Mouse (Mus musculus): ENCODE measurements around the gene Tmem216. TPM values are rescaled to one million over a fixed set of nuclear protein-coding genes. Genes with fewer than 3 reads are reported as not detected.
"Not testable (repeated sequence)": the region's sequence is repeated elsewhere in the genome, so short reads cannot be mapped to it uniquely, and the experiment has no call there.

Tmem216 gene
- polyA plus RNA-seq, 1 experiment from 2014 or later, result 28.4 TPM

DNA sequence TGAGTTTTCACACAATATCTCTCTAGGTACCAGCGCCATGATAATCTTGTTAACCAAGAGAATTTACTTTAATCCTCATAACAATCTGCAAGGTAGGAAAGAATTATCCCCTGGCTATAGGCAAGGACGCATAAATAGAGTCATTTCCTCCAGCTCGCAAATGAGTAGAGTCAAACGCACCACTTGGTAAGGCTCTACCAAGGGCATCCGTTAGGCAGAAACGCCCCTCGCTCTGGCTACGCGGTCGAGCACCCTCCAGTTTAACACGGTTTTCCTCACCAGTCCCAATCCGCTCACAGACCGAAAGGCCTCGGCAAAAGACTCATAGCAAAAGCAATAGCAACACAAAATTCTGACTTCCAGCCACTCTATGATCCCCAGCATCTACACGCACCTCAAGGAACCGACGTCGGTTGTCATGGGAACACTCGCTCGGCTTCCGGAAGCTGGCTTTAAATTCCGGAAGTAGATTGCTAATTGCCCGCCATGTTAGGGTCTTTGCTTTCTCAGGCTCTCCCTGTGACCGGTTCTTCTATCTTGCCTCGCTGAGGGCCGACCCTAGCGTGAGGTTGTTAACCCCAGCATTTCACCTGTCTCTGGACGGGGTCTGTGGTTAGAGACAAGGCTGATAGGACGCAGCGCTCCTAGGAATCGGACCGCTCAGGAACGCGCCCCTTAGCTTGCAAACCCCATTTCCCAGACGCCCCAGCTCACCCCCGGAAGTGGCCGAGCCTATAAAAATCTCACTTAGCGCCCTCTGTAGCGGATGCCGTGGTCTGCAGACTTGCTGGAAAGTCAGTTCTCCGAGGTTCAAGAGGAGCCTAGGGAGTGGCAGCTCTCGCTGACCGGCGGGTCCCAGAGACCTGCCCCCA is 20.9 kb upstream of the Tmem216 start, which contains the start of the genes Cyb561a3 and Tmem138:
TSS of gene Cyb561a3 (plus strand) at position 483 of the 872 bp plus-strand sequence.
TSS of gene Tmem138 (minus strand) at position 673 of the 872 bp plus-strand sequence.
- peak within 1 kb of the TSS; percentile 79 for H3K9ac ChIP-seq (ENCODE audit: low read depth, low read length)
- H3K4me3 ChIP-seq (ENCODE audit: low read length), result peak within 1 kb of the TSS; percentile 66
- peaks cover 2% of the 10 kb centered on the region; the same call in 1 of the 2 replicates for H3K36me3 ChIP-seq (ENCODE audit: control insufficient read depth, insufficient read depth, low read length)
- no peaks in the 10 kb centered on the region for H3K27me3 ChIP-seq (replicated peaks; ENCODE audit: control insufficient read depth, insufficient read depth, low read length)
- H3K9me3 ChIP-seq (ENCODE audit: control insufficient read depth, low read length), result no peaks in the 10 kb centered on the region
- H3K4me1 ChIP-seq (ENCODE audit: control insufficient read depth, insufficient read depth, low read length), result peaks cover 4% of the 10 kb centered on the region; the same call in 1 of the 2 replicates
- WGBS, result under 1% methylated on average over 44 of the region's 44 CpGs
- peak; percentile 98 for ATAC-seq
- peak within 1 kb of the TSS; percentile 85 for H3K4me2 ChIP-seq (ENCODE audit: low read depth, low read length)
- peak within 1 kb of the TSS; percentile 84 for H3K27ac ChIP-seq (ENCODE audit: low read length)

GRCm38 (mm10) chr19:10569627-10570026 is 13.6 kb upstream of the Tmem216 start:
- Histone ChIP-seq H3K9me3 (ENCODE audit: control insufficient read depth, low read length) (no peaks in the 10 kb centered on the region), H3K36me3 (ENCODE audit: control insufficient read depth, insufficient read depth, low read length) (0 out of 2 replicates have a peak, but pooled peaks cover 2% of the 10 kb centered on the region), H3K27ac (ENCODE audit: low read length) (no peak overlapping the region), H3K9ac (ENCODE audit: low read depth, low read length) (no peak overlapping the region), H3K4me3 (ENCODE audit: low read length) (no peak overlapping the region), H3K27me3 (replicated peaks; ENCODE audit: control insufficient read depth, insufficient read depth, low read length) (no peaks in the 10 kb centered on the region), H3K4me1 (ENCODE audit: control insufficient read depth, insufficient read depth, low read length) (no peaks in the 10 kb centered on the region), H3K4me2 (ENCODE audit: low read depth, low read length) (no peak overlapping the region)
- no peak for ATAC-seq
- WGBS, result 94% methylated on average over 6 of the region's 6 CpGs

- Histone ChIP-seq H3K36me3 (ENCODE audit: control insufficient read depth, insufficient read depth, low read length) (no peaks in the 10 kb centered on the region), H3K9me3 (ENCODE audit: control insufficient read depth, low read length) (no peaks in the 10 kb centered on the region), H3K4me1 (ENCODE audit: control insufficient read depth, insufficient read depth, low read length) (no peaks in the 10 kb centered on the region), H3K4me3 (ENCODE audit: low read length) (no peak overlapping the region), H3K27ac (ENCODE audit: low read length) (no peak overlapping the region), H3K27me3 (replicated peaks; ENCODE audit: control insufficient read depth, insufficient read depth, low read length) (no peaks in the 10 kb centered on the region), H3K9ac (ENCODE audit: low read depth, low read length) (no peak overlapping the region), H3K4me2 (ENCODE audit: low read depth, low read length) (no peak overlapping the region)
- 45% methylated on average over 4 of the region's 4 CpGs for WGBS
- ATAC-seq, result no peak
These were observed 9.2 kb upstream of the Tmem216 start for GRCm38 (mm10) chr19:10565217-10565616.

DNA sequence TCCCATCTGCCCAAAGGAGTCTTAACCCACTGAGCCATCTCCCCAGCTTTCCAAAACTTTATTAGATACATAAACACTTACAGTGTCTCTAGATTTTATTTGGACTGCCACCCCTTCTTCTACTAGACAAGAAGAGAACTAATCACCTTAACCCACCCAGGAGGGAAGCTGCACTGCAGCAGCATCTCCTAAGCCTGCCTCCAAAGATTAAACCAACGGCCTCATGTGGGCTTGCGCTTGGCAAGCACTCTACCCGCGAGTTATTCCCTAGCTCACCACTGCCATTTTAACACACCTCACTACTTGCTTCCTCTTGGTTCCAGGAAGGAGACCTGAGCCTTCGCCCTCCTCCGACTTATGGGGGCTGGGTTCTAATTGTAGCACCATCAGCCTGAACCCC is 8.2 kb upstream of the Tmem216 start:
- H3K27me3 ChIP-seq (replicated peaks; ENCODE audit: control insufficient read depth, insufficient read depth, low read length), result no peaks in the 10 kb centered on the region
- no peak for ATAC-seq

DNA sequence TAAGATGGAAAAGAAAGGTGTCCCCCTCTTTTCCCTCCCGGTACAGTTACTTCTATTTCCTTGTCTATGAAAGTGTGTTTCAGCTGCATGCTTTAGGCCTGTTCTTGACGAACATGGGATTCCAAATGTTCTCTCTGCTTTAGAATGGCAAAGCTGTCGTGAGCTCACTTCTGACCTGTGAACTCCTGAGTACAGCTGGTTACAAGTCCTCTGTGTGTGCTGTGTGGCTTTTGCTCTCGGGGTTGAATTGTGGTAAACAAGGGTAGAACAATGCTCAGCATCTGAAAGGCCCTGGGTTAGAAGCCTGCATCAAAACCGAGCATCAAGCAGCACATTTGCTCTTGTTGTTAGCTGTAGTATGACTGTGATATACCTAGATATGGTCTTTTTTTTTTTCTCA is 6.3 kb upstream of the Tmem216 start:
- Histone ChIP-seq H3K4me2 (ENCODE audit: low read depth, low read length) (no peak overlapping the region), H3K9ac (ENCODE audit: low read depth, low read length) (no peak overlapping the region), H3K4me3 (ENCODE audit: low read length) (no peak overlapping the region), H3K27me3 (replicated peaks; ENCODE audit: control insufficient read depth, insufficient read depth, low read length) (no peaks in the 10 kb centered on the region), H3K36me3 (ENCODE audit: control insufficient read depth, insufficient read depth, low read length) (no peaks in the 10 kb centered on the region), H3K4me1 (ENCODE audit: control insufficient read depth, insufficient read depth, low read length) (no peaks in the 10 kb centered on the region), H3K9me3 (ENCODE audit: control insufficient read depth, low read length) (no peaks in the 10 kb centered on the region), H3K27ac (ENCODE audit: low read length) (no peak overlapping the region)
- no peak for ATAC-seq
- 66% methylated on average over 5 of the region's 5 CpGs for WGBS

More for the DNA sequence above, 8.2 kb upstream of the Tmem216 start:
- Histone ChIP-seq H3K4me2 (ENCODE audit: low read depth, low read length) (no peak overlapping the region), H3K27ac (ENCODE audit: low read length) (no peak overlapping the region), H3K36me3 (ENCODE audit: control insufficient read depth, insufficient read depth, low read length) (no peaks in the 10 kb centered on the region), H3K4me1 (ENCODE audit: control insufficient read depth, insufficient read depth, low read length) (no peaks in the 10 kb centered on the region), H3K9me3 (ENCODE audit: control insufficient read depth, low read length) (no peaks in the 10 kb centered on the region), H3K9ac (ENCODE audit: low read depth, low read length) (no peak overlapping the region), H3K4me3 (ENCODE audit: low read length) (no peak overlapping the region)
- WGBS, result 81% methylated on average over 6 of the region's 6 CpGs

- 44% methylated on average over 6 of the region's 6 CpGs for WGBS
- H3K9ac ChIP-seq (ENCODE audit: low read depth, low read length), result no peak overlapping the region
- H3K4me1 ChIP-seq (ENCODE audit: control insufficient read depth, insufficient read depth, low read length), result no peaks in the 10 kb centered on the region
- no peaks in the 10 kb centered on the region for H3K9me3 ChIP-seq (ENCODE audit: control insufficient read depth, low read length)
- H3K27ac ChIP-seq (ENCODE audit: low read length), result peak overlapping the region; percentile 62
- no peak overlapping the region for H3K4me2 ChIP-seq (ENCODE audit: low read depth, low read length)
- ATAC-seq, result peak; percentile 78; the same call in 1 of the 2 replicates
- no peak overlapping the region for H3K4me3 ChIP-seq (ENCODE audit: low read length)
- H3K36me3 ChIP-seq (ENCODE audit: control insufficient read depth, insufficient read depth, low read length), result no peaks in the 10 kb centered on the region
- no peaks in the 10 kb centered on the region for H3K27me3 ChIP-seq (replicated peaks; ENCODE audit: control insufficient read depth, insufficient read depth, low read length)
These were observed 5.7 kb upstream of the Tmem216 start for GRCm38 (mm10) chr19:10561558-10562314.

DNA sequence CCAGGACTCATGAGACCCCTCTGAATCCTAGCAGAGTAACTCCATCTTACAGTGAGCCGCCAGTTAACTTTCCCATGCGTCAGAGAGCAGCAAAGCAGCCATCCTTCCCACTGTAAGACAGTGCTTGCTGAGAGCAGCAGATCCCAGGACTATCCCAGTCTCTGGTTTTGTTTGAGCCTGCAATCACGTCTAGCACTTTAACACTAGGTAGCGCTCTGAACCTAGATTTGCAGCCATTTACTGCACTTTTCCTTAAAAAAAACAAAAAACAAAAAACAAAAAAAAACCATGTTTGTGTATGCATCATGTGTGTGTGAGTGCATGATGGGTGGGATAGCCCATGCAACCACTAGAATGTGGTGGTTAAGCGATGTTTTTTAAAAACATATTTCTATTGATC is 4.1 kb upstream of the Tmem216 start:
- 41% methylated on average over 5 of the region's 5 CpGs for WGBS
- no peak overlapping the region for H3K4me2 ChIP-seq (ENCODE audit: low read depth, low read length)
- no peak overlapping the region for H3K27ac ChIP-seq (ENCODE audit: low read length)
- H3K36me3 ChIP-seq (ENCODE audit: control insufficient read depth, insufficient read depth, low read length), result no peaks in the 10 kb centered on the region
- H3K9ac ChIP-seq (ENCODE audit: low read depth, low read length), result no peak overlapping the region
- H3K4me3 ChIP-seq (ENCODE audit: low read length), result no peak overlapping the region
- no peak for ATAC-seq
- no peaks in the 10 kb centered on the region for H3K9me3 ChIP-seq (ENCODE audit: control insufficient read depth, low read length)
- no peaks in the 10 kb centered on the region for H3K27me3 ChIP-seq (replicated peaks; ENCODE audit: control insufficient read depth, insufficient read depth, low read length)
- peaks cover under 1% of the 10 kb centered on the region for H3K4me1 ChIP-seq (ENCODE audit: control insufficient read depth, insufficient read depth, low read length)

DNA sequence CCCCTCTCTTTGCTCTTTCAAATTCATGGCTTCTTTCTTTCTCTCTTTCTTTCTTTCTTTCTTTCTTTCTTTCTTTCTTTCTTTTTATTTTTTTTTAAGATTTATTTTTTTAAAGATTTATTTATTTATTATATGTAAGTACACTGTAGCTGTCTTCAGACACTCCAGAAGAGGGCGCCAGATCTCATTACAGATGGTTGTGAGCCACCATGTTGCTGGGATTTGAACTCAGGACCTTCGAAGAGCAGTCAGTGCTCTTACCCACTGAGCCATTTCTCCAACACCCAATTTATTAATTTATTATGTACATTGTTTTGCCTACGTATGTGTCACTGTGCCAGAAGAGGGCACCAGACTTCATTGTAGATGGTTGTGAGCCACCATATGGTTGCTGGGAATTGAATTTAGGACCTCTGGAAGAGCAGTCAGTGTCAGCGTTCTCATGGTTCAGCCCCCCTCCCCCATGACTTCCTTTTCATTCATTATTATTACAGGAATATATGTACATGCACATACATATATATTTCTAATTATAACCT is 1.9 kb upstream of the Tmem216 start:
- ATAC-seq; H3K4me3 ChIP-seq (ENCODE audit: low read length); H3K9ac ChIP-seq (ENCODE audit: low read depth, low read length); H3K9me3 ChIP-seq (ENCODE audit: control insufficient read depth, low read length); H3K27me3 ChIP-seq (replicated peaks; ENCODE audit: control insufficient read depth, insufficient read depth, low read length); H3K4me1 ChIP-seq (ENCODE audit: control insufficient read depth, insufficient read depth, low read length); H3K27ac ChIP-seq (ENCODE audit: low read length); H3K36me3 ChIP-seq (ENCODE audit: control insufficient read depth, insufficient read depth, low read length); H3K4me2 ChIP-seq (ENCODE audit: low read depth, low read length): not testable (repeated sequence)
- WGBS, result 72% methylated on average over 4 of the region's 4 CpGs

DNA sequence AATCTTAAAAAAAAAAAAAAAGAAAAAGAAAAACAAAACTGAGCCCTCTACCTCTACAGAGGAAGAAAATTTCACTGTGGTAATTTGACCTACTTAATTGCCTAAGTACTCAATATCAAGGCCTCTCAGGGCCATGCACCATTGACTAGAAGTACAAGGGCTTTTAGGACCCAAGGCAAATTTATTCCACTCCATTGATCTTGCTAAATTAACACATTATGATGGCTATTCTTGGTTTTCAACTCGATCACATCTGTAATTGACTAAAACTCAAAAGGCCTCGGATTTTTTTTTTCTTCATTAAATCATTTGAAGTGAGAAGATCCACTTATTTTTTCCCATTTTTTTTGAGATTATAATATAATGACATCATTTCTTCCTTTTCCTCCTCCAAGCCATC is 1.4 kb upstream of the Tmem216 start:
- Histone ChIP-seq H3K4me2 (ENCODE audit: low read depth, low read length) (no peak overlapping the region), H3K36me3 (ENCODE audit: control insufficient read depth, insufficient read depth, low read length) (no peaks in the 10 kb centered on the region), H3K4me3 (ENCODE audit: low read length) (no peak overlapping the region), H3K27ac (ENCODE audit: low read length) (no peak overlapping the region), H3K4me1 (ENCODE audit: control insufficient read depth, insufficient read depth, low read length) (peaks cover 5% of the 10 kb centered on the region), H3K9ac (ENCODE audit: low read depth, low read length) (no peak overlapping the region), H3K27me3 (replicated peaks; ENCODE audit: control insufficient read depth, insufficient read depth, low read length) (no peaks in the 10 kb centered on the region), H3K9me3 (ENCODE audit: control insufficient read depth, low read length) (no peaks in the 10 kb centered on the region)
- no peak for ATAC-seq
- 79% methylated on average over 2 of the region's 2 CpGs for WGBS
